Comparison of ENCODE assay signal across 27 mouse cellular contexts in the genomic region with DNA sequence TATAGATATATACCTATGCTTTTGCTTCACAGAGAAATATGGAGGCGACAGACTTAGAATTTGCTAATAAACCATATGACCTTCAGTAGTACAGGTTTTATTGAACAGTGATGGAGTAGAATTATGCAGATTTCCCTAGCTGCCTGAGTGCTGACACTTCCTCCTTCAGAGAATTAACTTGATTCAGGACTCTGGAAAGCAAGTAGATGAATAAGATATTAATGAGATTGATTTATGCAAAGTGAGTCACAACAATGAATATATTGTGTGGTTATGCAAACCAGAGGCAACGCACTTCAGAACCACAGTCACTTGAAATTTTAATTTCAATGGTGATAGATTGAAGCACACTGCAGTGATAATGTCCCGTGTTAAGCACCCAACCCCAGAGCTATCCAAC.
DNase-seq lines count a peak whose midpoint lies in the region; ATAC-seq lines count a peak whose summit lies in the region.
"Had no signal": no experiment of that assay in that cellular context is flagged by ENCODE, and none has a peak within 500 bp of the region (broad histone marks: within the 10 kb centered on the region; RNA-seq: fewer than 3 reads in every experiment).

No protein-coding gene starts in this region.

- no peak overlapping the region for H3K4me3 ChIP-seq in neural tube, embryonic 12.5 days
- H3K4me3 ChIP-seq in neural tube, embryonic 15.5 days (replicated peaks): no peak overlapping the region
- no peak overlapping the region for H3K4me3 ChIP-seq in forebrain, embryonic 15.5 days
- no peak overlapping the region for H3K4me3 ChIP-seq in hindbrain, embryonic 16.5 days (ENCODE audit: low read length)
- no peak overlapping the region for H3K4me3 ChIP-seq in neural tube, embryonic 14.5 days (ENCODE audit: low read depth, low read length)
- H3K4me3 ChIP-seq: heart, embryonic 15.5 days; intestine, embryonic 15.5 days; limb, embryonic 12.5 days; stomach, embryonic 15.5 days had no signal

- H3K9ac ChIP-seq in neural tube, embryonic 12.5 days: no peak overlapping the region
- H3K9ac ChIP-seq in neural tube, embryonic 15.5 days (replicated peaks): no peak overlapping the region
- no peak overlapping the region for H3K9ac ChIP-seq in forebrain, embryonic 15.5 days (replicated peaks)
- H3K9ac ChIP-seq in hindbrain, embryonic 16.5 days (ENCODE audit: low read depth, low read length): no peak overlapping the region
- H3K9ac ChIP-seq in neural tube, embryonic 14.5 days (replicated peaks; ENCODE audit: low read depth, low read length): no peak overlapping the region
- H3K9ac ChIP-seq: heart, embryonic 15.5 days; intestine, embryonic 15.5 days; limb, embryonic 12.5 days; stomach, embryonic 15.5 days had no signal

- peak; percentile 56; the same call in 1 of the 2 replicates for ATAC-seq in neural tube, embryonic 12.5 days (ENCODE audit: low FRiP score, low read depth)
- ATAC-seq in neural tube, embryonic 15.5 days (ENCODE audit: low FRiP score): no peak
- peak; percentile 89 for ATAC-seq in forebrain, embryonic 15.5 days (replicated peaks)
- ATAC-seq in hindbrain, embryonic 16.5 days: 0 out of 2 replicates have a peak, but pooled peaks have one; percentile 34
- ATAC-seq in neural tube, embryonic 14.5 days (ENCODE audit: low read depth): peak; percentile 41; the same call in 1 of the 2 replicates
- ATAC-seq: intestine, embryonic 15.5 days; Patski had no signal

- no peaks in the 10 kb centered on the region for H3K36me3 ChIP-seq in neural tube, embryonic 12.5 days
- H3K36me3 ChIP-seq in neural tube, embryonic 15.5 days: no peaks in the 10 kb centered on the region
- no peaks in the 10 kb centered on the region for H3K36me3 ChIP-seq in forebrain, embryonic 15.5 days
- no peaks in the 10 kb centered on the region for H3K36me3 ChIP-seq in hindbrain, embryonic 16.5 days (ENCODE audit: control insufficient read depth, insufficient read depth, low read length)
- no peaks in the 10 kb centered on the region for H3K36me3 ChIP-seq in neural tube, embryonic 14.5 days (ENCODE audit: control insufficient read depth, insufficient read depth, low read length)
- H3K36me3 ChIP-seq: G1E; heart, embryonic 15.5 days; intestine, embryonic 15.5 days; limb, embryonic 12.5 days; stomach, embryonic 15.5 days had no signal

- H3K4me1 ChIP-seq in neural tube, embryonic 12.5 days: no peaks in the 10 kb centered on the region
- no peaks in the 10 kb centered on the region for H3K4me1 ChIP-seq in neural tube, embryonic 15.5 days
- H3K4me1 ChIP-seq in forebrain, embryonic 15.5 days: peaks cover 14% of the 10 kb centered on the region
- H3K4me1 ChIP-seq in hindbrain, embryonic 16.5 days (ENCODE audit: control insufficient read depth, insufficient read depth, low read depth, low read length): no peaks in the 10 kb centered on the region; the same call in 1 of the 2 replicates
- H3K4me1 ChIP-seq in neural tube, embryonic 14.5 days (ENCODE audit: control insufficient read depth, insufficient read depth, low read length): no peaks in the 10 kb centered on the region
- H3K4me1 ChIP-seq: heart, embryonic 15.5 days; intestine, embryonic 15.5 days; limb, embryonic 12.5 days; stomach, embryonic 15.5 days had no signal

- H3K4me2 ChIP-seq in neural tube, embryonic 12.5 days (replicated peaks): no peak overlapping the region
- H3K4me2 ChIP-seq in neural tube, embryonic 15.5 days: no peak overlapping the region
- H3K4me2 ChIP-seq in forebrain, embryonic 15.5 days (replicated peaks): no peak overlapping the region
- no peak overlapping the region for H3K4me2 ChIP-seq in hindbrain, embryonic 16.5 days (ENCODE audit: low read length)
- no peak overlapping the region for H3K4me2 ChIP-seq in neural tube, embryonic 14.5 days (ENCODE audit: low read depth, low read length)
- H3K4me2 ChIP-seq: heart, embryonic 15.5 days; intestine, embryonic 15.5 days; limb, embryonic 12.5 days; liver, embryonic 11.5 days; stomach, embryonic 15.5 days had no signal

- DNase-seq in heart, adult 18-20 months: no peak
- no peak for DNase-seq in heart, adult 11 months
- DNase-seq: adrenal gland, postnatal 36 days; B cell, adult 2 months; cerebellum, adult 11 months; cerebellum, adult 9-11 months; gastrocnemius, postnatal 25 days; kidney, adult 8-10 months; kidney, postnatal 36 days; layer of hippocampus, postnatal 36 days; lung, adult 2 months; lung, postnatal 14 days; right cerebral cortex, adult 18-20 months; right cerebral cortex, postnatal 4 days had no signal

- no peak overlapping the region for H3K27ac ChIP-seq in neural tube, embryonic 12.5 days
- no peak overlapping the region for H3K27ac ChIP-seq in neural tube, embryonic 15.5 days (replicated peaks)
- 0 out of 2 replicates have a peak overlapping the region, but pooled peaks have one; percentile 46 for H3K27ac ChIP-seq in forebrain, embryonic 15.5 days (replicated peaks)
- H3K27ac ChIP-seq in hindbrain, embryonic 16.5 days (ENCODE audit: low read depth, low read length): no peak overlapping the region
- H3K27ac ChIP-seq in neural tube, embryonic 14.5 days (ENCODE audit: low read depth, low read length): no peak overlapping the region
- H3K27ac ChIP-seq: heart, embryonic 15.5 days; intestine, embryonic 15.5 days; limb, embryonic 12.5 days; stomach, embryonic 15.5 days had no signal

- no peaks in the 10 kb centered on the region for H3K9me3 ChIP-seq in neural tube, embryonic 12.5 days
- no peaks in the 10 kb centered on the region for H3K9me3 ChIP-seq in neural tube, embryonic 15.5 days (replicated peaks)
- no peaks in the 10 kb centered on the region for H3K9me3 ChIP-seq in forebrain, embryonic 15.5 days
- H3K9me3 ChIP-seq in hindbrain, embryonic 16.5 days (ENCODE audit: control insufficient read depth, low read length): no peaks in the 10 kb centered on the region
- H3K9me3 ChIP-seq in neural tube, embryonic 14.5 days (ENCODE audit: control insufficient read depth, low read length): no peaks in the 10 kb centered on the region
- H3K9me3 ChIP-seq: heart, embryonic 15.5 days; intestine, embryonic 15.5 days; limb, embryonic 12.5 days; stomach, embryonic 15.5 days had no signal

- WGBS in neural tube, embryonic 12.5 days: 72% methylated on average over 3 of the region's 3 CpGs
- WGBS in neural tube, embryonic 15.5 days: 73% methylated on average over 3 of the region's 3 CpGs
- WGBS in forebrain, embryonic 15.5 days: 39% methylated on average over 3 of the region's 3 CpGs
- 35% methylated on average over 3 of the region's 3 CpGs for WGBS in hindbrain, embryonic 16.5 days
- WGBS in neural tube, embryonic 14.5 days: 49% methylated on average over 3 of the region's 3 CpGs

- no peaks in the 10 kb centered on the region for H3K27me3 ChIP-seq in neural tube, embryonic 12.5 days (replicated peaks)
- no peaks in the 10 kb centered on the region for H3K27me3 ChIP-seq in neural tube, embryonic 15.5 days (replicated peaks)
- H3K27me3 ChIP-seq in forebrain, embryonic 15.5 days: no peaks in the 10 kb centered on the region
- no peaks in the 10 kb centered on the region for H3K27me3 ChIP-seq in hindbrain, embryonic 16.5 days (replicated peaks; ENCODE audit: control insufficient read depth, insufficient read depth, low read length)
- no peaks in the 10 kb centered on the region for H3K27me3 ChIP-seq in neural tube, embryonic 14.5 days (ENCODE audit: control insufficient read depth, insufficient read depth, low read length)
- H3K27me3 ChIP-seq: CH12.LX; heart, embryonic 15.5 days; intestine, embryonic 15.5 days; limb, embryonic 12.5 days; stomach, embryonic 15.5 days had no signal
